Mouse (Mus musculus) midbrain, embryonic 14.5 days (tissue): ENCODE measurements around the gene Cyren. TPM values are rescaled to one million over a fixed set of nuclear protein-coding genes. Genes with fewer than 3 reads are reported as not detected.

Experiments
- ATAC-seq: fragments of 200-750 bp; cut with Nextera tagmentation; 2 replicates; pipeline ENCODE4 v1.8.0; 2017; ENCODE audit warnings: moderate number of reproducible peaks, moderate library complexity; ENCODE audit not compliant: low FRiP score, low TSS enrichment
- DNase-seq: peaks from one replicate; pipeline ENCODE4 v3.0.0-alpha.2; 2015
- H3K27ac ChIP-seq: fragments of 300-500 bp; sonication (generic); replicated peaks from 2 replicates; pipeline ENCODE4 v1.5.1; 2014; ENCODE audit warnings: mild to moderate bottlenecking, low read depth, low read length, moderate library complexity
- H3K27me3 ChIP-seq: fragments of 300-500 bp; sonication (generic); 2 replicates; pipeline ENCODE4 v1.6.1; 2014; ENCODE audit warnings: low read length, control low read depth, mixed read lengths; ENCODE audit not compliant: control insufficient read depth, insufficient read depth
- H3K36me3 ChIP-seq: fragments of 300-500 bp; sonication (generic); 2 replicates; pipeline ENCODE4 v1.6.1; 2014; ENCODE audit warnings: low read length, control low read depth; ENCODE audit not compliant: control insufficient read depth, insufficient read depth
- H3K4me1 ChIP-seq: fragments of 300-500 bp; sonication (generic); 2 replicates; pipeline ENCODE4 v1.6.1; 2014; ENCODE audit warnings: mild to moderate bottlenecking, antibody characterized with exemption, low read length, control low read depth; ENCODE audit not compliant: control insufficient read depth, insufficient read depth
- H3K4me2 ChIP-seq: fragments of 300-500 bp; sonication (generic); 2 replicates; pipeline ENCODE4 v1.6.1; 2014; ENCODE audit warnings: mild to moderate bottlenecking, low read length, moderate library complexity
- H3K4me3 ChIP-seq: fragments of 300-500 bp; sonication (generic); replicated peaks from 2 replicates; pipeline ENCODE4 v1.5.1; 2014; ENCODE audit warnings: low read depth, low read length
- H3K9ac ChIP-seq: fragments of 300-500 bp; sonication (generic); replicated peaks from 2 replicates; pipeline ENCODE4 v1.6.1; 2014; ENCODE audit warnings: mild to moderate bottlenecking, low read length, moderate library complexity
- H3K9me3 ChIP-seq: fragments of 300-500 bp; sonication (generic); 2 replicates; pipeline ENCODE4 v1.6.1; 2016; ENCODE audit warnings: low read length, control low read depth, mixed read lengths; ENCODE audit not compliant: control insufficient read depth
- WGBS: fragments of 180-500 bp; shearing (Covaris S2); extraction: QIAGEN DNeasy Blood & Tissue Kit; methylation state at CpG from one replicate; pipeline ENCODE4 v1.1.7; 2014; 5-methylcytosine and 5-hydroxymethylcytosine counted together
- polyA plus RNA-seq: library from polyadenylated mRNA; unstranded; fragments of >200 nt; fragmentation: Nextera tagmentation; extraction: Ambion mirVana; gene quantifications from 2 replicates; pipeline ENCODE4 v1.2.1, GENCODE M21; 2014

The Cyren gene
- polyA plus RNA-seq, 1 experiment from 2014 or later = 8.7 TPM

- ATAC-seq = no peak
- Histone ChIP-seq H3K4me2 (no peak overlapping the region), H3K27ac (no peak overlapping the region), H3K27me3 (no peaks in the 10 kb centered on the region), H3K4me3 (no peak overlapping the region), H3K9ac (no peak overlapping the region), H3K9me3 (no peaks in the 10 kb centered on the region), H3K36me3 (peaks cover 64% of the 10 kb centered on the region), H3K4me1 (no peaks in the 10 kb centered on the region)
- DNase-seq = no peak
- WGBS = 88% methylated on average over 10 of the region's 10 CpGs
These were observed 26.0 kb upstream of the Cyren start for GRCm38 (mm10) chr6:34903851-34904250.

- Histone ChIP-seq H3K4me3 (no peak overlapping the region), H3K9me3 (no peaks in the 10 kb centered on the region), H3K27me3 (no peaks in the 10 kb centered on the region), H3K4me1 (no peaks in the 10 kb centered on the region), H3K9ac (no peak overlapping the region), H3K4me2 (no peak overlapping the region), H3K27ac (no peak overlapping the region), H3K36me3 (peaks cover 66% of the 10 kb centered on the region)
- ATAC-seq = no peak
- WGBS = 80% methylated on average over 5 of the region's 5 CpGs
- no peak for DNase-seq
These were observed 25.6 kb upstream of the Cyren start for GRCm38 (mm10) chr6:34903441-34903840.

GRCm38 (mm10) chr6:34902578-34902977, 24.7 kb upstream of the Cyren start:
- Histone ChIP-seq H3K4me1 (no peaks in the 10 kb centered on the region), H3K27ac (no peak overlapping the region), H3K27me3 (no peaks in the 10 kb centered on the region), H3K36me3 (peaks cover 68% of the 10 kb centered on the region), H3K9me3 (no peaks in the 10 kb centered on the region), H3K4me2 (no peak overlapping the region), H3K9ac (no peak overlapping the region), H3K4me3 (no peak overlapping the region)
- ATAC-seq (no peak), DNase-seq (no peak)
- WGBS = 90% methylated on average over 7 of the region's 7 CpGs

- Histone ChIP-seq H3K9me3 (no peaks in the 10 kb centered on the region), H3K27ac (no peak overlapping the region), H3K27me3 (no peaks in the 10 kb centered on the region), H3K36me3 (peaks cover 73% of the 10 kb centered on the region), H3K4me1 (no peaks in the 10 kb centered on the region), H3K4me3 (no peak overlapping the region), H3K9ac (no peak overlapping the region), H3K4me2 (no peak overlapping the region)
- 71% methylated on average over 9 of the region's 9 CpGs for WGBS
- DNase-seq (no peak), ATAC-seq (no peak)
These were observed 24.1 kb upstream of the Cyren start for GRCm38 (mm10) chr6:34901911-34902444.

- Histone ChIP-seq H3K4me1 (no peaks in the 10 kb centered on the region), H3K27me3 (no peaks in the 10 kb centered on the region), H3K9me3 (no peaks in the 10 kb centered on the region), H3K4me3 (no peak overlapping the region), H3K9ac (no peak overlapping the region), H3K4me2 (no peak overlapping the region), H3K27ac (no peak overlapping the region), H3K36me3 (peaks cover 69% of the 10 kb centered on the region)
- ATAC-seq (no peak), DNase-seq (no peak)
- whole genome bisulfite sequencing = 75% methylated on average over 2 of the region's 2 CpGs
These were observed 23.1 kb upstream of the Cyren start for GRCm38 (mm10) chr6:34900990-34901389.

GRCm38 (mm10) chr6:34899127-34899526, 21.3 kb upstream of the Cyren start:
- DNase-seq = no peak
- H3K4me1 ChIP-seq = no peaks in the 10 kb centered on the region
- H3K36me3 ChIP-seq = peaks cover 67% of the 10 kb centered on the region
- no peaks in the 10 kb centered on the region for H3K9me3 ChIP-seq
- no peaks in the 10 kb centered on the region for H3K27me3 ChIP-seq
- WGBS = 91% methylated on average over 2 of the region's 2 CpGs
- H3K27ac ChIP-seq = no peak overlapping the region
- H3K4me2 ChIP-seq = no peak overlapping the region
- no peak overlapping the region for H3K4me3 ChIP-seq
- no peak overlapping the region for H3K9ac ChIP-seq
- no peak for ATAC-seq

GRCm38 (mm10) chr6:34896168-34896780, 18.4 kb upstream of the Cyren start:
- Histone ChIP-seq H3K9ac (no peak overlapping the region), H3K36me3 (peaks cover 77% of the 10 kb centered on the region), H3K4me1 (no peaks in the 10 kb centered on the region)

GRCm38 (mm10) chr6:34895569-34895968, 17.7 kb upstream of the Cyren start:
- 88% methylated on average over 7 of the region's 7 CpGs for WGBS
- no peak overlapping the region for H3K9ac ChIP-seq
- no peaks in the 10 kb centered on the region for H3K27me3 ChIP-seq
- DNase-seq (no peak), ATAC-seq (no peak)
- H3K9me3 ChIP-seq = no peaks in the 10 kb centered on the region
- peaks cover 77% of the 10 kb centered on the region for H3K36me3 ChIP-seq
- no peak overlapping the region for H3K4me3 ChIP-seq
- no peak overlapping the region for H3K27ac ChIP-seq
- H3K4me2 ChIP-seq = no peak overlapping the region
- H3K4me1 ChIP-seq = no peaks in the 10 kb centered on the region

More at GRCm38 (mm10) chr6:34896168-34896780, 18.4 kb upstream of the Cyren start:
- Histone ChIP-seq H3K27me3 (no peaks in the 10 kb centered on the region), H3K4me2 (no peak overlapping the region), H3K27ac (no peak overlapping the region), H3K4me3 (no peak overlapping the region), H3K9me3 (no peaks in the 10 kb centered on the region)
- ATAC-seq = no peak
- 50% methylated on average over 16 of the region's 16 CpGs for WGBS
- no peak for DNase-seq

- H3K36me3 ChIP-seq = peaks cover 64% of the 10 kb centered on the region
- ATAC-seq (no peak), DNase-seq (no peak)
- peaks cover 16% of the 10 kb centered on the region for H3K4me1 ChIP-seq
- H3K4me2 ChIP-seq = no peak overlapping the region
- no peak overlapping the region for H3K27ac ChIP-seq
- WGBS = 24% methylated on average over 4 of the region's 4 CpGs
- no peaks in the 10 kb centered on the region for H3K27me3 ChIP-seq
- no peak overlapping the region for H3K4me3 ChIP-seq
- no peak overlapping the region for H3K9ac ChIP-seq
- no peaks in the 10 kb centered on the region for H3K9me3 ChIP-seq
These were observed 11.3 kb upstream of the Cyren start for GRCm38 (mm10) chr6:34889185-34889584.
